Mouse (Mus musculus): ENCODE measurements around the gene Gm28048.

DNA sequence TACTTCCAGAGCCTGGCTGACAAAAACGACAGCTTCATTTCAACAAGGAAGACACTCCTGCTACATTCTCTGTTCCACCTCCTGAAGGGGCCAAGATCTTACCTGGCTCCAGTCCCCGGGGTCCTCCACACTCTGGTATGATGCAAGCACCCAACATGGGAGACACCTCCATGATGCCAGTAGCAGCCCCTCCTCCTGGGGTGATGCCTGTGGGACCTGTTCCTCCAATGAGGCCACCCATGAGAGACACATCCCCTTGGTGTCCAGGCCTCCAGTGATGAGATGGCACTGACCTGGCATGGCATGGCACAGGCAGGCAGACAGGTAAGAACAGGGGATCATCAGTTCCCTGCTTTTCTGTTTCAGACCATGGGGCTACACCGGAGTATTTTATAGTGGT, 3.7 kb downstream of the Gm28048 start:
- TF ChIP-seq CTCF (IDR thresholded peaks at IDR 0.05; ENCODE audit: extremely low read depth, insufficient read depth, insufficient read length, insufficient replicate concordance) (no peak), POLR2A (IDR thresholded peaks at IDR 0.05; ENCODE audit: low read depth, low read length) (no peak)
